Mouse (Mus musculus) spleen, adult 2 months (tissue): ENCODE measurements around the gene Sgip1. TPM values are rescaled to one million over a fixed set of nuclear protein-coding genes. Genes with fewer than 3 reads are reported as not detected.

Experiments used
- DNase-seq, 2 experiments: peaks; one replicate each; pipeline versions ENCODE4 v3.0.0 to v3.0.0-alpha.2; 2012 to 2021; ENCODE audit warnings: low spot score in 2 of 2, low read depth in 1 of 2
- H3K27ac ChIP-seq: fragments of 200-500 bp; 2 replicates; pipeline ENCODE4 v1.5.1; 2012; ENCODE audit warnings: low read length, inconsistent platforms; ENCODE audit not compliant: insufficient read depth
- H3K27me3 ChIP-seq: fragments of 200-500 bp; 2 replicates; pipeline ENCODE4 v1.6.1; 2012; ENCODE audit warnings: mild to moderate bottlenecking, moderate library complexity, low read length, inconsistent platforms; ENCODE audit not compliant: control insufficient read depth, insufficient read depth
- H3K36me3 ChIP-seq: fragments of 200-500 bp; 2 replicates; pipeline ENCODE4 v1.6.1; 2012; ENCODE audit warnings: mild to moderate bottlenecking, low read length, inconsistent platforms; ENCODE audit not compliant: control insufficient read depth, insufficient read depth
- H3K4me1 ChIP-seq: fragments of 200-500 bp; 2 replicates; pipeline ENCODE4 v1.6.1; 2011; ENCODE audit warnings: inconsistent platforms; ENCODE audit not compliant: control insufficient read depth, insufficient read depth, insufficient read length
- H3K4me3 ChIP-seq: fragments of 200-500 bp; 2 replicates; pipeline ENCODE4 v1.5.1; 2011; ENCODE audit warnings: mild to moderate bottlenecking, inconsistent platforms; ENCODE audit not compliant: insufficient read depth, insufficient read length; ENCODE audit errors: extremely low read depth
- CTCF ChIP-seq: fragments of 200-500 bp; IDR thresholded peaks from 2 replicates; pipeline ENCODE4 v1.5.1; 2011; ENCODE audit warnings: mild to moderate bottlenecking, inconsistent platforms; ENCODE audit not compliant: insufficient read depth, insufficient read length, insufficient replicate concordance; ENCODE audit errors: extremely low read depth
- POLR2A ChIP-seq: fragments of 200-500 bp; IDR thresholded peaks from 2 replicates; pipeline ENCODE4 v1.6.1; 2011; ENCODE audit warnings: low read depth, low read length, inconsistent platforms
- WGBS: fragments of 180-500 bp; shearing (Covaris S2); methylation state at CpG from one replicate; pipeline ENCODE4 v1.1.7; 2018; 5-methylcytosine and 5-hydroxymethylcytosine counted together
- polyA plus RNA-seq: library from polyadenylated mRNA; depleted of rRNA; stranded (reverse); fragments of >200 nt; gene quantifications from 2 replicates; pipeline ENCODE4 v1.2.3, GENCODE M21; 2012

The Sgip1 gene
- polyA plus RNA-seq, 1 experiment = 0.60 TPM

GRCm38 (mm10) chr4:102986173-102986572 lies 245.1 kb downstream of the Sgip1 start:
- DNase-seq = no peak
- Histone ChIP-seq H3K4me3 (no peak overlapping the region), H3K27ac (no peak overlapping the region), H3K4me1 (no peaks in the 10 kb centered on the region), H3K27me3 (no peaks in the 10 kb centered on the region), H3K36me3 (no peaks in the 10 kb centered on the region)
- TF ChIP-seq CTCF (no peak), POLR2A (no peak)
- 78% methylated on average over 7 of the region's 7 CpGs for WGBS

DNA sequence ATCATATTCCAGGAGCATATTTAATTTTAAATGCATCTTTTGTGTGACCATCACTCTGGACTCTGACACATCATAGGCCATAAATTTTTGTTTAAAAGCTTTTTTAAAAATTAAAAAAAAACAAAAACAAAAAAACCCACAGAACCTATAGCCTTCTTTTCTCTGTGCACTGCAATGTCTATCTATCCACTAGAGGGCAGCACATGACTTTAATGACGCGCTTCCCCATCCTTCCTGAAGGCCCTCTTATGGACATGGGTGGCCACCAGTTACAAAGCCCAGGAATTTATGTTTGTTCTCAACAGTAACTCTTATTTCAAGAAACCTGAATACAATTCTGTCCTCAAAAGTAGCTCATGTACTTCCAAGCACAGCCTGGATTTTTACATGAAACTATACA lies 245.8 kb downstream of the Sgip1 start:
- Histone ChIP-seq H3K27ac (no peak overlapping the region), H3K4me1 (no peaks in the 10 kb centered on the region), H3K36me3 (no peaks in the 10 kb centered on the region), H3K4me3 (no peak overlapping the region), H3K27me3 (no peaks in the 10 kb centered on the region)
- TF ChIP-seq CTCF = peak; percentile 52; the same call in 1 of the 2 replicates
- TF ChIP-seq POLR2A = no peak
- WGBS = 1% methylated on average over 2 of the region's 2 CpGs
- DNase-seq = peak in 1 of 2 experiments; percentile 32

DNA sequence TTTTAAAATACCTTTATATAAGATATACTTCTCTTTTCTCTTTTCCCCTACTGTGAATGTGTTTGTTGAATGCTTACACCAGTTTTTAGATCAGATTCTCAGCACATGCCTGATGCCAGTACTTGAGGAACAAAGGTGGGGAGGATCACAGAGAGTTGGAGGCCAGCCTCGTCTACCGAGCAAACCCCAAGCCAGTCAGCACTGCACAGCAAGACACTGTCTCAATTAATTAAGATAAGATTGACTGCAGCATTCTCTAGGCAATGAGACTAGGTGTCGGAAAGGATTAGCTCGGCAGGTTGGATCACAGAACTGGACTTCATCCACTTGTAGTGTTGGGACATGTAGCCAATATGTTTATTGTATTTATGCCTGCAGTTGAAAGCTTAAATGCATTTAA lies 246.2 kb downstream of the Sgip1 start:
- WGBS = 89% methylated on average over 4 of the region's 4 CpGs

DNA sequence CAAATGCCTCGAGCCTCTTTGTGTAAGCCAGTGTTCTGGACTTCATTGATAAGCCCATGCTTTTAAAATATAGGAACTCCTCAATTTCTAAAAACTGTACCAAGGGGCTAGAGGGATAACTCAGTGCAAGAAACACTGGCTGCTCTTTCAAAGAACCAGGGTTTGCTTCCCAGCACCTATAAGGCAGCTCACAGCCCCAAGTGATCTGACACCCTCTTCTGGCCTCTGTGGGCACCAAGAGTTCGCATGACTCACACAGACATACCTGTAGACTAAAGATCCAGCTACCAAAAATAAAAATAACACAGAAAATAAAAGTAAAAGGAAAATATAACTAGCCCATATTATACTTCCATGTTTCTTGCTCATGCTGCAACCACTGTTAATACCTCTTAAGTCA lies 246.7 kb downstream of the Sgip1 start:
- no peak for DNase-seq
- Histone ChIP-seq H3K36me3 (no peaks in the 10 kb centered on the region), H3K4me3 (no peak overlapping the region), H3K27ac (no peak overlapping the region), H3K27me3 (no peaks in the 10 kb centered on the region), H3K4me1 (no peaks in the 10 kb centered on the region)
- WGBS = 73% methylated on average over 2 of the region's 2 CpGs
- TF ChIP-seq CTCF (no peak), POLR2A (no peak)

More for the DNA sequence above, 246.2 kb downstream of the Sgip1 start:
- Histone ChIP-seq H3K4me3 (no peak overlapping the region), H3K36me3 (no peaks in the 10 kb centered on the region), H3K27ac (no peak overlapping the region), H3K27me3 (no peaks in the 10 kb centered on the region), H3K4me1 (no peaks in the 10 kb centered on the region)
- no peak for TF ChIP-seq POLR2A
- TF ChIP-seq CTCF = no peak
- DNase-seq = no peak

GRCm38 (mm10) chr4:102988526-102988925 lies 247.4 kb downstream of the Sgip1 start:
- Histone ChIP-seq H3K4me1 (no peaks in the 10 kb centered on the region), H3K27ac (no peak overlapping the region), H3K36me3 (no peaks in the 10 kb centered on the region), H3K27me3 (no peaks in the 10 kb centered on the region), H3K4me3 (no peak overlapping the region)
- TF ChIP-seq CTCF (no peak), POLR2A (no peak)
- DNase-seq = no peak
- 89% methylated on average over 6 of the region's 6 CpGs for WGBS

DNA sequence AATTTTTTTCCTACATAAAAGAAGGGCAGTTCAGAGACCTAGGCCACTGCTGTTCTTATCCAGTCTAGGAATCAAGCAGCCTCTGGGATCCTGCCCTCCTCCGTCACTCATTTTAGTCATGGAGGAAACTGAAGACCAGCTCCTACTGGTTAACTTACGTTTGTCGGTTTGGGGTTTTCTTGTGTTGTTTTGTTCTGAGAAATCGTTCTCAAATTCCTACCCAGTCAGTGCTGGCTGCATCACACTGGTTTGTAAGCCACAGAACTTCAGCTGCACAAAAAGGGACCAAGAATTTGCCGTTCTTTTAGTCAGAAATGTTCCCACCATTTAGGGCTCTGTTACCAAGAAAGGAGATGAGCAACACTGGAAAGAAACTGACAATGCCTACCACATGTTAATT lies 248.3 kb downstream of the Sgip1 start:
- WGBS = 67% methylated on average over 5 of the region's 5 CpGs
- no peak for DNase-seq
- Histone ChIP-seq H3K4me3 (no peak overlapping the region), H3K27ac (no peak overlapping the region), H3K36me3 (no peaks in the 10 kb centered on the region), H3K27me3 (no peaks in the 10 kb centered on the region), H3K4me1 (no peaks in the 10 kb centered on the region)
- TF ChIP-seq CTCF = no peak
- TF ChIP-seq POLR2A = no peak

DNA sequence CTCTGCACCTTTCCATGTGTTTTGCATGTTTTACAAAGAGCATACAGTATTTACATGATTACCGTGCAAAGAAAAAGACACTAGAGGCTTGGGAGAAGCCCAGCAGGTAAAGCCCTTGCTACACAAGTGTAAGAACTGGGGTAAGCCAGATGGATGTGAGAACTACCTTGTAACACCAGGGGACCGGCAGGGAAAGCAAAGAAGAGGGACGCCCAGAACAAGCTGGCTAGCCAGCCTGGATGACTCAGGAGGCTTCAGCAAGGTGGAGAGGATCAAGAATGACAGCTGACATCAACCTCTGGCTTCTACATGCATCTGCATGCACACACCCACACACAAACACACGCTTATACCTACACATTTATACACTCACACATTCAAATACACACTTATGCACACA lies 248.9 kb downstream of the Sgip1 start:
- Histone ChIP-seq H3K36me3 (no peaks in the 10 kb centered on the region), H3K27me3 (no peaks in the 10 kb centered on the region), H3K4me3 (no peak overlapping the region), H3K4me1 (no peaks in the 10 kb centered on the region), H3K27ac (no peak overlapping the region)
- DNase-seq = no peak
- WGBS = 84% methylated on average over 4 of the region's 4 CpGs
- TF ChIP-seq CTCF (no peak), POLR2A (no peak)
